Mouse (Mus musculus): ENCODE measurements at regions not wholly inside any gene's neighbourhood (a gene's known extent, or its start where the extent isn't known, plus 50 kb on each side); places are given as distances from the start of the nearest gene placed in this dataset.

DNA sequence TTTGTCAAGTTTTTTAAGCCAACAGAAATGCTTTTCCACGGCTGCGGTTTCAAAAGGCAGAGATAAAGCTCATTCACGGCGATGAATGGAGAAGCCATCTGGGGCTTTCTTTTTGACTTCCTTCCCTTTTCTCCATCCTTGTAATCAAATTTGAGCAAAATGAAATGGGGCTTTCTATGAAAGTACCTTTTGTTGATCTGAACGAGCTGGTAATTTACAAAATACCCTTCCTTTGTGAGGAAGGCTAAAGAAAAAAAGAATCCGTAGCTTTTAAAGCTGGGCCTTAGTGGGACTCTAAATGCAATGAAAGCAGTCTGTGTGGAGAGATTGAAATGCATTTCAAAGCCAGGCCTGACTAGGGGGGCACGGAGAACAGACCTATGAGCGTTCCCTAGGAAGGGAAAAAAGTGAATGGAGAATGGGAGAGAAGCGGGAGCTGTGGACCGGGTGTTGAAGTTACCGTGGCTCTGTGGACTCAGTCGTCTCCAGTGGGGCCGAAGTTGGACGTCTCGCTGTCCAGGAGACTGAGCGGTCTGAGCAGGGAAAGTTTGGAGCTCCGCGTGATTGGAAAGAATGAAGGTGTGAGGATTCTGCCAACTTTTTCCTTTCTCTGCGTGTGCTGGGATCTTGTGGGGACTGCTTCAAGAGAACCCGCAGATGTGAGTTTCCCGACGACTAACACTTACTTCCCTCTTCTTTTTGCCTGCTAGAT is 115.5 kb upstream of the Dnajc19 start:
- Histone ChIP-seq H3K4me3 (ENCODE audit: low read depth, low read length) (no peak overlapping the region), H3K4me2 (no peak overlapping the region), H3K36me3 (ENCODE audit: control insufficient read depth, insufficient read depth, low read length) (no peaks in the 10 kb centered on the region), H3K27ac (ENCODE audit: low read depth, low read length) (no peak overlapping the region), H3K9me3 (ENCODE audit: control insufficient read depth, low read length) (no peaks in the 10 kb centered on the region), H3K4me1 (replicated peaks; ENCODE audit: control insufficient read depth, insufficient read depth, low read length) (no peaks in the 10 kb centered on the region), H3K9ac (ENCODE audit: low read depth, low read length) (no peak overlapping the region), H3K27me3 (replicated peaks; ENCODE audit: control insufficient read depth, insufficient read depth, low read length) (0 out of 2 replicates have a peak, but pooled peaks cover 3% of the 10 kb centered on the region)
- DNase-seq (ENCODE audit: low spot score) (no peak), ATAC-seq (replicated peaks; ENCODE audit: low FRiP score) (no peak)
- 40% methylated on average over 22 of the region's 22 CpGs for WGBS

DNA sequence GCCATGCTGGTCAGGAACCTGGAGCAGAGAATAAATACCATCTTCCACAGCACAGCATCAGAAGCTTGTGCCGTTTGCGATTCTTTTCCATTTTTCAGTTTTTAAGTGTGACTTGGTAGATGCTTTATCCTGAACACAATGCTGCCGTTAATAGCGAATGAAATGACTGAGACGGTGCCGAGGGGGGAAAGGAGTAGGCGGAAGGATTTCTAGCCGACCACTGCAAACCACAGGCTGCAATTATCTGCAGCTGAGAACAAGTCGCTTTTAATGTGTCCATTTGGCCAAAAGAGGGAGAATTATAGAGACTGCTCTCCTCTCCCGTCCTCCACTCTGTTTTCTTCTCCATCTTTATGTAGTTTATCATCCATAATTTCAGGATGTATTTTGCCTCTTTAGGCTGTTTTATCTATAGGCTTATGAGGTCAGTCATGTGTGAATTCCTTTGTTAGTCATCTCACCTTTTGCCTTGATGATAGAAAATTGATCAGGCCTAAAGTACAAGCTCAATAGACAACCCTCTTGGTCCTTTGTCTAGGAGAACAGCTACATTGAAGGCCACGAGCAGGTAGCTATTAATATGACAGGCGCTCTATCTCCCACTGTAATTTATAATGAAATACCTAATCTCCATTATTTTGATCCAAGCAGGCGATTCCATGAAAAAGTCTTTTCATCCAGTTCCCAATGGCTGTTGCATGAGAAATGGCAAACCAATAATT is 114.8 kb upstream of the Dnajc19 start:
- H3K4me1 ChIP-seq (replicated peaks; ENCODE audit: control insufficient read depth, insufficient read depth, low read length): no peaks in the 10 kb centered on the region
- H3K27ac ChIP-seq (ENCODE audit: low read depth, low read length): no peak overlapping the region
- H3K9ac ChIP-seq (ENCODE audit: low read depth, low read length): no peak overlapping the region
- WGBS: 74% methylated on average over 13 of the region's 13 CpGs
- H3K36me3 ChIP-seq (ENCODE audit: control insufficient read depth, insufficient read depth, low read length): no peaks in the 10 kb centered on the region
- no peak for DNase-seq (ENCODE audit: low spot score)
- ATAC-seq (replicated peaks; ENCODE audit: low FRiP score): no peak
- H3K4me3 ChIP-seq (ENCODE audit: low read depth, low read length): no peak overlapping the region
- no peak overlapping the region for H3K4me2 ChIP-seq
- H3K9me3 ChIP-seq (ENCODE audit: control insufficient read depth, low read length): no peaks in the 10 kb centered on the region
- 0 out of 2 replicates have a peak, but pooled peaks cover 3% of the 10 kb centered on the region for H3K27me3 ChIP-seq (replicated peaks; ENCODE audit: control insufficient read depth, insufficient read depth, low read length)

DNA sequence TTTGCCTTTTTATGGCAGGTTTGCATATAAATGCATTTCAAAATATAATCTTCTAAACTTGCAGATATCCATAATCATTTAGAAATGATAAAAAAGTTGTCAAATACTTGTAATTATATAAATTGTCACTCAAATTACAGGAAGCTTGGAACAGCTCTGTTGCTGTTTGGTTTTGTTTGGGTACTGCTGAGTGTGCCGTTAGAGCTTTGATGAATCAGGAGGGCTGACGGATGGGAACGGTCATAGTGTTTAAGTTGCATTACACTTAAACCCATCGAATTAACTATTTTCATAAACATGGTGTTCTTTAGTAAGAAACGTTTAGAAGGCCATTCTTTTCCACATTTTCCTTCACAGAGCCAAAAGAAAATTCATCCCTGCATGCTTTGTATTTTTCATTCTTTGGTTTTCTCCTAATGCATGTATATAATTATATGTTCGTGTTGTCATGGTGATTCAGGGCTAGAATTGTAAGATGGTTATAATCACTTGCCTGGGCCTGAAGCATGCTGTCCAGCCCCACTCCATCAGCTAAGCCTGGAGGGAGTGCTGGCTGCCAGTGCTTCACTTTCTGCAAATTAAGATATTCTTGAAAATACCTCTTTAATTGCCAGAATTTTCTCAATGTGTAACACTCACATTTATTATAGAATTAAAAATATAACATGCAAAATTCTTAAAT is 92.4 kb upstream of the Dnajc19 start:
- H3K36me3 ChIP-seq (ENCODE audit: control insufficient read depth, insufficient read depth, low read length): no peaks in the 10 kb centered on the region
- H3K4me2 ChIP-seq: no peak overlapping the region
- H3K4me3 ChIP-seq (ENCODE audit: low read depth, low read length): no peak overlapping the region
- H3K9ac ChIP-seq (ENCODE audit: low read depth, low read length): no peak overlapping the region
- no peaks in the 10 kb centered on the region for H3K4me1 ChIP-seq (replicated peaks; ENCODE audit: control insufficient read depth, insufficient read depth, low read length)
- no peaks in the 10 kb centered on the region for H3K9me3 ChIP-seq (ENCODE audit: control insufficient read depth, low read length)
- ATAC-seq (replicated peaks; ENCODE audit: low FRiP score) (no peak), DNase-seq (ENCODE audit: low spot score) (no peak)
- no peak overlapping the region for H3K27ac ChIP-seq (ENCODE audit: low read depth, low read length)
- H3K27me3 ChIP-seq (replicated peaks; ENCODE audit: control insufficient read depth, insufficient read depth, low read length): no peaks in the 10 kb centered on the region
- 82% methylated on average over 6 of the region's 6 CpGs for WGBS

DNA sequence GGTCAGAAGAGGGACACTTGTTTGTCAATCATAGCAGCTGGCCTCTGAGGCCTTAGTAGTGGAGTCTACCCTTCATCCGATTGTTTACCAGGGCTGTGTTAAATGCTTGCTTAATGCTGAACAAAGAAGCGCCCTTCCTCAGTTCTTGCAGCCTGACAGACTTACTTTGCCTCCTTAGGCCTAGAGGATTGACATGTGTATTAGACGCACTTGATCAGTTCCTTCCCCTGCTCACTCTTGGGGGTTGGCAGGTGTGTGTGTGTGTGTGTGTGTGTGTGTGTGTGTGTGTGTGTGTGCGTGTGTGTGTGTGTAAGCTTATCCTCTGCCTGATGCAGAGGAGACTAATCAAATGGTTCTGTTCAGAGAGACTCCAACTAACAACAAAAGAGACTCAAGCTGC is 91.8 kb upstream of the Dnajc19 start:
- Histone ChIP-seq H3K4me2 (no peak overlapping the region), H3K9ac (ENCODE audit: low read depth, low read length) (no peak overlapping the region), H3K4me1 (replicated peaks; ENCODE audit: control insufficient read depth, insufficient read depth, low read length) (no peaks in the 10 kb centered on the region), H3K36me3 (ENCODE audit: control insufficient read depth, insufficient read depth, low read length) (no peaks in the 10 kb centered on the region), H3K9me3 (ENCODE audit: control insufficient read depth, low read length) (no peaks in the 10 kb centered on the region), H3K4me3 (ENCODE audit: low read depth, low read length) (no peak overlapping the region), H3K27me3 (replicated peaks; ENCODE audit: control insufficient read depth, insufficient read depth, low read length) (no peaks in the 10 kb centered on the region), H3K27ac (ENCODE audit: low read depth, low read length) (no peak overlapping the region)
- DNase-seq (ENCODE audit: low spot score) (no peak), ATAC-seq (replicated peaks; ENCODE audit: low FRiP score) (no peak)
- WGBS: 80% methylated on average over 4 of the region's 4 CpGs

DNA sequence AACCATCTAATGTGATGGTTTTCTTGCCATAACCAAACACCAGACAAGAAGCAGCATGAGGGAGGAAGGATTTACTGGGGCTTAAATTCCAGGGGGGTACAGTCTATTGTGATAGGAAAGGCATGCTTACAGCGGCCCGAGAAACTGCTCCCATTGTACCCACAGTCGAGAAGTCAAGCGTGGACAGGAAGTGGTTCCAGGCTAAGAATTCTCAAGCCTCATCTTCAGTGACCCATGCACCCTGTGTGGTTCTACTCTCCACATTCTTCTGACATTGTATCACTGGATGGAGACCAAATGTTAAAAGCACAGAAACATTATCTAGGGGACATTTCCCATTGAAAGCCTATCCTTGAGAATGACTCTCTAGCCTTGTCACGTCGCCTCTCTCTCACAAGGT is 90.8 kb upstream of the Dnajc19 start:
- H3K9me3 ChIP-seq (ENCODE audit: control insufficient read depth, low read length): no peaks in the 10 kb centered on the region
- no peak overlapping the region for H3K4me2 ChIP-seq
- H3K27ac ChIP-seq (ENCODE audit: low read depth, low read length): no peak overlapping the region
- H3K4me3 ChIP-seq (ENCODE audit: low read depth, low read length): no peak overlapping the region
- no peaks in the 10 kb centered on the region for H3K27me3 ChIP-seq (replicated peaks; ENCODE audit: control insufficient read depth, insufficient read depth, low read length)
- H3K4me1 ChIP-seq (replicated peaks; ENCODE audit: control insufficient read depth, insufficient read depth, low read length): no peaks in the 10 kb centered on the region
- WGBS: 75% methylated on average over 6 of the region's 6 CpGs
- DNase-seq (ENCODE audit: low spot score) (no peak), ATAC-seq (replicated peaks; ENCODE audit: low FRiP score) (no peak)
- H3K36me3 ChIP-seq (ENCODE audit: control insufficient read depth, insufficient read depth, low read length): no peaks in the 10 kb centered on the region
- no peak overlapping the region for H3K9ac ChIP-seq (ENCODE audit: low read depth, low read length)

DNA sequence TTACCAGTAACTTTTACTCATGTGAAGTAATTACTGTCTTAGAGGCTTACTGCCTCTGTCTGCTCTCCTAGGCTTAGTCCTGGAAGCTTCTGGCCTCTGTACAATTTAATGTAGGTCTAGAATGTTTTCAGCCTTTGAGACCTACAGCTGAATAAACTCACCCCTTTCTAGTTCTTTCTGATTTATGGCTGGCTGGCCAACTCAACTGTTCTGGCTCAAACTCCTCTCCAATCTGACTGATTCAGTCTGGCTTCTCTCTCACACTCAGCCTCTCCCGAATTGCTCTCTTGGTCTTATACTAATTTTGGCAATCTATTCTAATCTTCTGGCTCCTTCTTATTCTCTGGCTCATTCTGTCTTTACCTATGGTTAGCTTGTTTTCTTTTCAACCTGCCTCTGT is 87.0 kb upstream of the Dnajc19 start:
- H3K9ac ChIP-seq (ENCODE audit: low read depth, low read length): no peak overlapping the region
- H3K4me1 ChIP-seq (replicated peaks; ENCODE audit: control insufficient read depth, insufficient read depth, low read length): no peaks in the 10 kb centered on the region
- WGBS: 78% methylated on average over 1 of the region's 1 CpGs
- no peak overlapping the region for H3K4me2 ChIP-seq
- DNase-seq (ENCODE audit: low spot score): no peak
- H3K27ac ChIP-seq (ENCODE audit: low read depth, low read length): no peak overlapping the region
- no peak for ATAC-seq (replicated peaks; ENCODE audit: low FRiP score)
- H3K9me3 ChIP-seq (ENCODE audit: control insufficient read depth, low read length): no peaks in the 10 kb centered on the region
- no peaks in the 10 kb centered on the region for H3K36me3 ChIP-seq (ENCODE audit: control insufficient read depth, insufficient read depth, low read length)
- no peaks in the 10 kb centered on the region for H3K27me3 ChIP-seq (replicated peaks; ENCODE audit: control insufficient read depth, insufficient read depth, low read length)
- no peak overlapping the region for H3K4me3 ChIP-seq (ENCODE audit: low read depth, low read length)

DNA sequence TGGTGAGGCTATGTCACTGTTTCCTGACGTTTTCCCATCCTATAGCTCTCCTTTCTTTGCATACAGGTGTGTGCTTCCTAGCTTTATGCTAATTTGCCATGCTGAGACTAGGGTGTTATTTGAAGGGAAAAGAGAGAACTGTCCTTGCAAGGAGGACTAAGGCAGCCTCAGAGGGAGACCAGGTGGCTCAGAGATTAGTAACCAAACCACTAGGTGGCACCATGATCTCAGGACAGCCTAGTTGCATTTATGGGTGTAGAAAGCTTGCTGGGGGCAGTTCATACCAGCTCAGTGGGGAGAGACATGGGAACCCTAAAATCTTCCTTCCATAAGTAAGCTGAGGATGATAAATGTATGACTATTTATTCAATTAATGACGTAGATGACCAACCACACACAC is 68.9 kb upstream of the Dnajc19 start:
- no peaks in the 10 kb centered on the region for H3K4me1 ChIP-seq (replicated peaks; ENCODE audit: control insufficient read depth, insufficient read depth, low read length)
- no peak overlapping the region for H3K27ac ChIP-seq (ENCODE audit: low read depth, low read length)
- no peaks in the 10 kb centered on the region for H3K27me3 ChIP-seq (replicated peaks; ENCODE audit: control insufficient read depth, insufficient read depth, low read length)
- no peaks in the 10 kb centered on the region for H3K9me3 ChIP-seq (ENCODE audit: control insufficient read depth, low read length)
- no peak overlapping the region for H3K4me3 ChIP-seq (ENCODE audit: low read depth, low read length)
- no peak overlapping the region for H3K9ac ChIP-seq (ENCODE audit: low read depth, low read length)
- no peak overlapping the region for H3K4me2 ChIP-seq
- H3K36me3 ChIP-seq (ENCODE audit: control insufficient read depth, insufficient read depth, low read length): no peaks in the 10 kb centered on the region
- no peak for DNase-seq (ENCODE audit: low spot score)
- WGBS: 42% methylated on average over 2 of the region's 2 CpGs
- ATAC-seq (replicated peaks; ENCODE audit: low FRiP score): no peak

DNA sequence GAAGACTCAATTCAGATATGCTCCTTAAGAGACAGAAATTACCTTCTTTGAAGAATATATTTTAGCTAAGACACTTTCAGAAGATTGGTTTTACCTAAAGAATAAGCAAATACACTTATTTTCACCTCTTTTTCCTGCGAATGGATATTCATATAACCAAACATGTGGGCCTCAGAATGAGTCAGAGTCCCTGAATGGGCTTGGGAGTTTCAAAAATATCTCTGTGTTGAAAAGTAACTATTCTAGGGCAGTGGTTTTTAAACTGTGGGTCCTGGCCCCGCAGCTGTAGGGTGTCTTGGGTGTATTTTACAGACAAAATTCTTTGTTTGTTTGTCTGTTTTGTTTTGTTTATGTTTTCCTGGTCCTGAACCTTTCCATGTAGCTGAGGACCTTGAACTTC is 62.5 kb upstream of the Dnajc19 start:
- WGBS: 58% methylated on average over 2 of the region's 2 CpGs

More for the DNA sequence above, 62.5 kb upstream of the Dnajc19 start:
- Histone ChIP-seq H3K9me3 (ENCODE audit: control insufficient read depth, low read length) (no peaks in the 10 kb centered on the region), H3K27ac (ENCODE audit: low read depth, low read length) (no peak overlapping the region), H3K4me3 (ENCODE audit: low read depth, low read length) (no peak overlapping the region), H3K27me3 (replicated peaks; ENCODE audit: control insufficient read depth, insufficient read depth, low read length) (no peaks in the 10 kb centered on the region), H3K4me1 (replicated peaks; ENCODE audit: control insufficient read depth, insufficient read depth, low read length) (no peaks in the 10 kb centered on the region), H3K9ac (ENCODE audit: low read depth, low read length) (no peak overlapping the region), H3K36me3 (ENCODE audit: control insufficient read depth, insufficient read depth, low read length) (no peaks in the 10 kb centered on the region), H3K4me2 (no peak overlapping the region)
- DNase-seq (ENCODE audit: low spot score) (no peak), ATAC-seq (replicated peaks; ENCODE audit: low FRiP score) (no peak)
